Mouse (Mus musculus) MEL (cell line): ENCODE measurements around the gene Degs1.

Source experiments
- E2F4 ChIP-seq: IDR thresholded peaks from 2 replicates; pipeline ENCODE4 v1.6.1; 2011; ENCODE audit warnings: low read depth, low read length, improper control_type of control experiment, borderline replicate concordance
- GABPA ChIP-seq: IDR thresholded peaks from 2 replicates; pipeline ENCODE4 v1.6.1; 2012; ENCODE audit warnings: low read depth, mild to moderate bottlenecking, inconsistent platforms, low read length, improper control_type of control experiment, moderate library complexity
- POLR2A ChIP-seq, 2 experiments: IDR thresholded peaks; 2 replicates each; pipeline ENCODE4 v1.6.1; 2011 to 2012; ENCODE audit warnings: low read length in 2 of 2, mild to moderate bottlenecking in 2 of 2, control low read depth in 1 of 2, improper control_type of control experiment in 1 of 2, low read depth in 1 of 2, moderate library complexity in 1 of 2; ENCODE audit not compliant: control insufficient read depth in 1 of 2, insufficient read depth in 1 of 2, poor library complexity in 1 of 2
- POLR2AphosphoS2 ChIP-seq: IDR thresholded peaks from 2 replicates; pipeline ENCODE4 v1.6.1; 2011; ENCODE audit warnings: low read length, improper control_type of control experiment
- RCOR1 ChIP-seq: IDR thresholded peaks from 2 replicates; pipeline ENCODE4 v1.6.1; 2012; ENCODE audit warnings: low read depth, mild to moderate bottlenecking, inconsistent platforms, low read length, improper control_type of control experiment
- ZKSCAN1 ChIP-seq: IDR thresholded peaks from 2 replicates; pipeline ENCODE4 v1.6.1; 2012; ENCODE audit warnings: low read depth, mild to moderate bottlenecking, inconsistent platforms, low read length, improper control_type of control experiment, moderate library complexity

DNA sequence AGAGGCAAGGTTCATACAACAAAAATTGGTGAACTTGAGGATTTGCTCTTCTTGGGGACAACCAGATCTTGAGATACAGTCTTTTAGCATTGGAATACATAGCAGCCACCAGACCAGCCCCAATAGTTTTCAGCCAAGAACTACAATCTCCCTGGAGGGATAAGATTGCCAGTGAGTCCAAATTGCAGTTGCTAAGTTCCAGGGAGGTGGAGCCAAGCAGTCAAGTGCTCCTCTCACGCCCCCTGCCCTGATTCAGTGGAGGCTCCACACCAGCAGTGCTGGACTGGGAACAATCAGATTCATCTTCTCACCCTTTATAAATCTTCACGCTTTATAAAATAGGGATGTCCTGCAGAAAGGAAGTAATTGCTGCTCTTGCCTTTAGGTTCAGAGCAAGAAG, 7.2 kb upstream of the Degs1 start:
- TF ChIP-seq POLR2A (IDR thresholded peaks at IDR 0.05; ENCODE audit: control insufficient read depth in 1 of 2, insufficient read depth in 1 of 2, low read depth in 1 of 2, low read length in 2 of 2, poor library complexity in 1 of 2): no peak
- no peak for TF ChIP-seq E2F4
- no peak for TF ChIP-seq ZKSCAN1
- no peak for TF ChIP-seq GABPA
- no peak for TF ChIP-seq RCOR1
- no peak for TF ChIP-seq POLR2AphosphoS2
